Mouse (Mus musculus): ENCODE results near the gene Rhof. TPM values are rescaled to one million over a fixed set of nuclear protein-coding genes. Genes with fewer than 3 reads are reported as not detected.

Gene Rhof
- polyA plus RNA-seq, 1 experiment from 2014 or later: 7.1 TPM

- peak; percentile 26 for DNase-seq
- H3K27ac ChIP-seq (replicated peaks; ENCODE audit: low read depth, low read length): no peak overlapping the region; the same call in 1 of the 2 replicates
- WGBS: 40% methylated on average over 20 of the region's 20 CpGs
- H3K4me1 ChIP-seq (ENCODE audit: control insufficient read depth, insufficient read depth, low read length): peaks cover 35% of the 10 kb centered on the region
- ATAC-seq (ENCODE audit: low FRiP score, low TSS enrichment): no peak
- peak overlapping the region; percentile 100 for H3K9ac ChIP-seq (replicated peaks; ENCODE audit: low read length)
- H3K27me3 ChIP-seq (ENCODE audit: control insufficient read depth, insufficient read depth, low read length): no peaks in the 10 kb centered on the region
- peaks cover 36% of the 10 kb centered on the region for H3K36me3 ChIP-seq (ENCODE audit: control insufficient read depth, insufficient read depth, low read length)
- peak overlapping the region; percentile 100 for H3K4me2 ChIP-seq (ENCODE audit: low read length)
- H3K4me3 ChIP-seq (replicated peaks; ENCODE audit: low read depth, low read length): peak overlapping the region; percentile 91
- H3K9me3 ChIP-seq (ENCODE audit: control insufficient read depth, low read length): no peaks in the 10 kb centered on the region
Observed at GRCm38 (mm10) chr5:123144746-123145590, 12.5 kb upstream of the Rhof start.

DNA sequence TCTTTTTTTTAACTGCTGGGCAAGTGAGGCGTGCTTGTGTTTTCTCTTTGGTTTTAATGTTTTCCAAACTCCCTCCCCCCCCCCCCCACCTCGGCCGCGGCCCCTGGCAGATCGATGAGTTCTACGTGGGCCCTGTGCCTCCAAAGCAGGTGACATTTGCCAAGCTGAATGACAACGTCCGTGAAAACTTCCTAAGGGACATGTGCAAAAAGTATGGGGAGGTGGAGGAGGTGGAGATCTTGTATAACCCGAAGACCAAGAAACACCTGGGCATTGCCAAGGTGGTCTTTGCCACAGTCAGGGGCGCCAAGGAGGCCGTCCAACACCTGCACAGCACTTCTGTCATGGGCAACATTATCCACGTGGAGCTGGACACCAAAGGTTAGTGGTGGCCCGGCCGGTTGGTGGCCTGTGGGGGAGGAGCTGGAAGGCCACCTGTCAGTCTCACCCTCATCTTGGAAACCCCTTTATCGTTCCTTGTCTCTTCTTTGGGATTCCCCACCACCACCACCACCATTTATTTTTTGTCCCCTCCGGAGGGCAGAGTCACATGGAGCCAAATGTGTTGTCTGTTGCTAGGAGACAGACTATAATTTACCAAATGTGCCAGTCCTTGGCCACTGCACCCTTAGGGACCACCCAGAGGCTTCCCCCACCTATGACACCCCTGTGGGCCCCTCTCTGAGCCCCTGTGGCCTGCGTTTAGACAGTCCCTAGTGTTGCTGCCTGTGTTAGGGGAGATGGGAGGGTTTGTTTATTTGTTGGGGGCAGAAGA, 11.7 kb upstream of the Rhof start:
- Histone ChIP-seq H3K9ac (replicated peaks; ENCODE audit: low read length) (peak overlapping the region; percentile 100), H3K4me2 (ENCODE audit: low read length) (peak overlapping the region; percentile 100), H3K27ac (replicated peaks; ENCODE audit: low read depth, low read length) (no peak overlapping the region; the same call in 1 of the 2 replicates), H3K36me3 (ENCODE audit: control insufficient read depth, insufficient read depth, low read length) (peaks cover 31% of the 10 kb centered on the region), H3K9me3 (ENCODE audit: control insufficient read depth, low read length) (no peaks in the 10 kb centered on the region), H3K4me1 (ENCODE audit: control insufficient read depth, insufficient read depth, low read length) (peaks cover 27% of the 10 kb centered on the region), H3K27me3 (ENCODE audit: control insufficient read depth, insufficient read depth, low read length) (no peaks in the 10 kb centered on the region), H3K4me3 (replicated peaks; ENCODE audit: low read depth, low read length) (peak overlapping the region; percentile 91)
- ATAC-seq (ENCODE audit: low FRiP score, low TSS enrichment) (no peak), DNase-seq (peak; percentile 12)
- 3% methylated on average over 17 of the region's 17 CpGs for WGBS

DNA sequence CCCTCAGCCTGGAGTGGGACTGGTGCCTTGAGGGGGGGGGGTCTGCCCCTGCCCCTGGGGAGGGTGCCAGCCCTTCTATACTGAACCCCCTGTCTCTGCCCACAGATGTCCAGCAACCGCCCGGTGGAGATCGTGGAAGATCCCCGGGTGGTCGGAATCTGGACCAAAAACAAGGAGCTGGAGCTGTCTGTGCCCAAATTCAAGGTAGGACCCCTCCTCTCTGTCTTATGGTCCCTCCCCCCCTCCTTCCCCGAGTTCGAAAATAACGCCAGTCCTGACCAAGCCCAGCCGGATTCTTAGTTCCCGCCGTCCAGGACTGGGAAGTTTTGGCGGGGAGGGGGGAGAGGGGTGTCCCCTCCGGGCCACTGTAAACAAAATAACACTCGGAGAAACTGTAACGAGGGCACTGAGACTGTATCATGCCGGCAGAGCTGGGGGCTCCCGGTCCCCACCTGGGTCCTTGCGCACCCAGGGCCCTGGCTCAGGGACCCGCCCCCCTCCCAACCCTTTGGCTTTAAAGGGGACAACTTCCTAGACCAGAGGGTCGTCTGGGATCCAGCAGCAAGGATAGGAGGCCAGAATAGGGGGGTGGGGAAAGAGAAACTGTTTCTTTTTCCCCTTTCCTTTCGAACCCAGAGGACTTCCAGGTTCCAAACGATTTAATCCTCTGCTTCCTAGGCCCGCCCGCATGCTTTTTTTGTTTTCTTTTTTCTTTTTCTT, 10.9 kb upstream of the Rhof start:
- no peaks in the 10 kb centered on the region for H3K27me3 ChIP-seq (ENCODE audit: control insufficient read depth, insufficient read depth, low read length)
- peak; percentile 76 for DNase-seq
- H3K36me3 ChIP-seq (ENCODE audit: control insufficient read depth, insufficient read depth, low read length): peaks cover 24% of the 10 kb centered on the region
- peak overlapping the region; percentile 100 for H3K27ac ChIP-seq (replicated peaks; ENCODE audit: low read depth, low read length)
- WGBS: under 1% methylated on average over 24 of the region's 24 CpGs
- ATAC-seq (ENCODE audit: low FRiP score, low TSS enrichment): no peak
- H3K9me3 ChIP-seq (ENCODE audit: control insufficient read depth, low read length): no peaks in the 10 kb centered on the region
- peak overlapping the region; percentile 100 for H3K9ac ChIP-seq (replicated peaks; ENCODE audit: low read length)
- peak overlapping the region; percentile 91 for H3K4me3 ChIP-seq (replicated peaks; ENCODE audit: low read depth, low read length)
- H3K4me2 ChIP-seq (ENCODE audit: low read length): peak overlapping the region; percentile 100
- peaks cover 24% of the 10 kb centered on the region for H3K4me1 ChIP-seq (ENCODE audit: control insufficient read depth, insufficient read depth, low read length)

DNA sequence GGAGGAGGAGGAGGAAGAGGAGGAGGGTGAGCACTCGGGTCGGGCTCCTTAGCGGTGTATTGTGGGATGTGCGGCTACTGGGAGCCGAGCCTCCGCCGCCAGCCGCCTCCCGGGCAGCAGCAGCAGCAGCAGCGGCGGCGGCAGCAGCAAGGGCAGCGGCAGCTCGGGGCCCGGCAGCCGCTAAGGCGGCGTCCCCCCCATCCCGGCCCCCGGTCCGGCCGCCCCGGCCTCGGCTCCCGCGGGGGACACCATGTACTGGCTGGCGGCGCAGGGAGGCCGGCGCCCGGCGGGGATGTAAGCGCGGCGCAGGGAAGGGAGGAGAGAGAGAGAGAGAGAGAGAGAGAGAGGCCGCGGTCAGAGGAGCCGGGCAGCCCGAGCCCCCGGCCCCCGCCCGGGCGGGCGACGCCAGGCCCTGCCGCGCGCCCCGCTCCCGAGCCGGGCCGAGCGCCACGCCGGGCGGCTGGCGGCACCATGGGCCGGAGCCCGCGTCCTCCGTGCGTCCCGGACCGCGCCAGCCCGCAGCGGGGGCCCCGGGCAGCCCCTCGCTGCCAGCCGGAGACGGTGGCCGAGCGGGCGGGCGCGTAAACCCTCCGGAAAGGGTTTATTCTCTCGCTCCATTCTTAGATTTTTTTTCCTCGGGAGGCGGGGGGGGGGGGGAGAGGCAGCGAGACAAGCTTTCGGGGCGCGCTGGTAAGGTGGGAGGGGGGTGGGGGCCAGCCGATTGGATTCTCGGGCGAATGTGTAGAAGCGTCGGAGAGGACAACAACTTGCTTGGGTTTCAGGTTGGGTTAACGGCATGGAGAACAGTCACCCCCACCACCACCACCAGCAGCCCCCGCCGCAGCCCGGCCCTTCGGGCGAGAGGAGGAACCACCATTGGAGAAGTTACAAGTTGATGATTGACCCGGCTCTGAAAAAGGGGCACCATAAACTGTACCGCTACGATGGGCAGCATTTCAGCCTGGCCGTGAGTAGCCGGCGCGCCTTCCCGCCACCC, 10.0 kb upstream of the Rhof start, which contains the start of gene Setd1b:
TSS of gene Setd1b (plus strand) at position 33 of the 997 bp plus-strand sequence.
- ATAC-seq (ENCODE audit: low FRiP score, low TSS enrichment): peak; percentile 35; the same call in 1 of the 2 replicates

DNA sequence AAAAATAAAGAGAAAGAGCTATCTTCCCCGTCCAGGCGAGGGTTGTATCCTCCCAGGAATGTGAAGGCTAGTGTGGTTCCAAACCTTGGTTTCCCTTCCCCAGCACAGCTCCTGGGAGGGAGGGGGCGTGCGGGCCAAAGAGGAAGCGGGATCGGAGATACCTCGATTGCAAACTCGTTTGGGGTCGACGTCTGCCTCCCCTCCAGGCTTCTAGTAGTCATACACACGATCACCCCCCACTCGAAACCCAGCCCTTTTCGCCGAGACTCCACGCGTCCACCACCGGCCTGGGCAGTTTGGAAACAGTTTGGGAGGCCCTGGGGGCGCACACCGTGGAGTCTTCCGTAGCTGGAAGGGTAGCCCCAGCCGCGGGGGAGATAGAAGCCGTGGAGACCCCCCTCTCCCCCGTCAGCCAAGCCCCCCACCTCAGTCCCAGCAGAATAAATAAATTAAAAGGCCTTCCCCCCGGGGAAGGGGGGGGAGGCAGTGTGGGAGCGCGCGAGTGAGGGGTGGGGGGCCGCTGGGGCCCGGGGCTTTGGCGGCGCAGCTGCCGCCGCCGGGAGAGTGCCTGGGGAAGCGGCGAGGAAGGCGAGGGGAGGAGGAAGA, 9.2 kb upstream of the Rhof start:
- peak overlapping the region; percentile 100 for H3K9ac ChIP-seq (replicated peaks; ENCODE audit: low read length)
- H3K9me3 ChIP-seq (ENCODE audit: control insufficient read depth, low read length): no peaks in the 10 kb centered on the region
- WGBS: under 1% methylated on average over 35 of the region's 38 CpGs
- ATAC-seq (ENCODE audit: low FRiP score, low TSS enrichment) (peak; percentile 25), DNase-seq (peak; percentile 80)
- peak overlapping the region; percentile 100 for H3K27ac ChIP-seq (replicated peaks; ENCODE audit: low read depth, low read length)
- H3K4me3 ChIP-seq (replicated peaks; ENCODE audit: low read depth, low read length): peak overlapping the region; percentile 91
- peak overlapping the region; percentile 100 for H3K4me2 ChIP-seq (ENCODE audit: low read length)
- peaks cover 18% of the 10 kb centered on the region for H3K36me3 ChIP-seq (ENCODE audit: control insufficient read depth, insufficient read depth, low read length)
- no peaks in the 10 kb centered on the region for H3K27me3 ChIP-seq (ENCODE audit: control insufficient read depth, insufficient read depth, low read length)
- H3K4me1 ChIP-seq (ENCODE audit: control insufficient read depth, insufficient read depth, low read length): peaks cover 35% of the 10 kb centered on the region

More for the DNA sequence above, 10.0 kb upstream of the Rhof start, which contains the start of gene Setd1b:
- Histone ChIP-seq H3K4me1 (ENCODE audit: control insufficient read depth, insufficient read depth, low read length) (peaks cover 27% of the 10 kb centered on the region), H3K27ac (replicated peaks; ENCODE audit: low read depth, low read length) (peak within 1 kb of the TSS; percentile 100), H3K27me3 (ENCODE audit: control insufficient read depth, insufficient read depth, low read length) (no peaks in the 10 kb centered on the region), H3K9ac (replicated peaks; ENCODE audit: low read length) (peak within 1 kb of the TSS; percentile 100), H3K4me2 (ENCODE audit: low read length) (peak within 1 kb of the TSS; percentile 100), H3K4me3 (replicated peaks; ENCODE audit: low read depth, low read length) (peak within 1 kb of the TSS; percentile 91), H3K36me3 (ENCODE audit: control insufficient read depth, insufficient read depth, low read length) (peaks cover 18% of the 10 kb centered on the region), H3K9me3 (ENCODE audit: control insufficient read depth, low read length) (no peaks in the 10 kb centered on the region)
- WGBS: under 1% methylated on average over 82 of the region's 103 CpGs
- DNase-seq: peak; percentile 83

- H3K9me3 ChIP-seq (ENCODE audit: control insufficient read depth, low read length): no peaks in the 10 kb centered on the region
- peaks cover 19% of the 10 kb centered on the region for H3K36me3 ChIP-seq (ENCODE audit: control insufficient read depth, insufficient read depth, low read length)
- 0% methylated on average over 31 of the region's 31 CpGs for WGBS
- peak overlapping the region; percentile 100 for H3K9ac ChIP-seq (replicated peaks; ENCODE audit: low read length)
- H3K27ac ChIP-seq (replicated peaks; ENCODE audit: low read depth, low read length): peak overlapping the region; percentile 100
- H3K4me3 ChIP-seq (replicated peaks; ENCODE audit: low read depth, low read length): peak overlapping the region; percentile 91
- H3K4me1 ChIP-seq (ENCODE audit: control insufficient read depth, insufficient read depth, low read length): peaks cover 41% of the 10 kb centered on the region
- DNase-seq: peak; percentile 97
- H3K27me3 ChIP-seq (ENCODE audit: control insufficient read depth, insufficient read depth, low read length): no peaks in the 10 kb centered on the region
- H3K4me2 ChIP-seq (ENCODE audit: low read length): peak overlapping the region; percentile 100
- peak; percentile 67 for ATAC-seq (ENCODE audit: low FRiP score, low TSS enrichment)
Observed at GRCm38 (mm10) chr5:123140694-123141554, 8.4 kb upstream of the Rhof start.

Data from midbrain, embryonic 14.5 days (tissue).